Mouse (Mus musculus): ENCODE data around the gene Alg6. TPM values are rescaled to one million over a fixed set of nuclear protein-coding genes. Genes with fewer than 3 reads are reported as not detected.

Gene Alg6
- total RNA-seq, 2 experiments from 2014 or later: 19.1 to 19.3 TPM

Other genes with a start within 250 kb of the Alg6 start
- 10 to 100 TPM in 1 of 2 experiments, 1 to 10 TPM in 1; 9.9 to 11.5 TPM for gene Foxd3, start 59.4 kb upstream of the Alg6 start, total RNA-seq (2021)
- gene Efcab7, start 113.5 kb downstream of the Alg6 start, total RNA-seq (2021): 1 to 10 TPM; 4.7 to 6.6 TPM
- 100 to 1,000 TPM; 498 to 511 TPM for gene Pgm1, start 213.8 kb downstream of the Alg6 start, total RNA-seq (2021)
- 10 to 100 TPM in 1 of 2 experiments, 1 to 10 TPM in 1; 8.8 to 10.8 TPM for gene Itgb3bp, start 214.1 kb downstream of the Alg6 start, total RNA-seq (2021)